Mouse (Mus musculus) ES-Bruce4 (cell line): ENCODE measurements at regions not wholly inside any gene's neighbourhood (a gene's known extent, or its start where the extent isn't known, plus 50 kb on each side); places are given as distances from the start of the nearest gene placed in this dataset.

Experiments used
- CTCF ChIP-seq: IDR thresholded peaks from one replicate; pipeline ENCODE4 v1.8.1; 2011; ENCODE audit warnings: low read depth, low read length
- POLR2A ChIP-seq: IDR thresholded peaks from one replicate; pipeline ENCODE4 v1.8.1; 2011; ENCODE audit warnings: low read length; ENCODE audit not compliant: insufficient read depth

GRCm38 (mm10) chr14:79927161-79927560 is 56.7 kb upstream of the Olfm4 start:
- no peak for TF ChIP-seq CTCF
- no peak for TF ChIP-seq POLR2A
